Mouse (Mus musculus) stomach, embryonic 16.5 days (tissue): ENCODE data around the gene Glrb. TPM values are rescaled to one million over a fixed set of nuclear protein-coding genes. Genes with fewer than 3 reads are reported as not detected.

ENCODE experiments used
- ATAC-seq: fragments of 200-750 bp; cut with Nextera tagmentation; 2 replicates; pipeline ENCODE4 v1.8.0; 2017; ENCODE audit warnings: moderate number of reproducible peaks, moderate TSS enrichment; ENCODE audit not compliant: insufficient read depth, low FRiP score
- H3K27ac ChIP-seq: fragments of 300-500 bp; sonication (generic); 2 replicates; pipeline ENCODE4 v1.5.1; 2014; ENCODE audit warnings: low read length
- H3K27me3 ChIP-seq: fragments of 300-500 bp; sonication (generic); 2 replicates; pipeline ENCODE4 v1.6.1; 2014; ENCODE audit warnings: low read length, control low read depth, mixed read lengths; ENCODE audit not compliant: control insufficient read depth, insufficient read depth
- H3K36me3 ChIP-seq: fragments of 300-500 bp; sonication (generic); 2 replicates; pipeline ENCODE4 v1.6.1; 2014; ENCODE audit warnings: low read length; ENCODE audit not compliant: control insufficient read depth, insufficient read depth
- H3K4me1 ChIP-seq: fragments of 300-500 bp; sonication (generic); 2 replicates; pipeline ENCODE4 v1.6.1; 2014; ENCODE audit warnings: low read length, control low read depth, mixed read lengths; ENCODE audit not compliant: control insufficient read depth, insufficient read depth
- H3K4me2 ChIP-seq: fragments of 300-500 bp; sonication (generic); 2 replicates; pipeline ENCODE4 v1.6.1; 2014; ENCODE audit warnings: low read depth, low read length, mixed read lengths
- H3K4me3 ChIP-seq: fragments of 300-500 bp; sonication (generic); replicated peaks from 2 replicates; pipeline ENCODE4 v1.5.1; 2014; ENCODE audit warnings: mild to moderate bottlenecking, low read length
- H3K9ac ChIP-seq: fragments of 300-500 bp; sonication (generic); 2 replicates; pipeline ENCODE4 v1.6.1; 2014; ENCODE audit warnings: low read length
- H3K9me3 ChIP-seq: fragments of 300-500 bp; sonication (generic); replicated peaks from 2 replicates; pipeline ENCODE4 v1.6.1; 2016; ENCODE audit warnings: low read length, control low read depth; ENCODE audit not compliant: control insufficient read depth
- WGBS: fragments of 180-500 bp; shearing (Covaris S2); extraction: QIAGEN DNeasy Blood & Tissue Kit; methylation state at CpG from one replicate; pipeline ENCODE4 v1.1.7; 2014; 5-methylcytosine and 5-hydroxymethylcytosine counted together
- polyA plus RNA-seq: library from polyadenylated mRNA; unstranded; fragments of >200 nt; fragmentation: Nextera tagmentation; extraction: Ambion mirVana; gene quantifications from 2 replicates; pipeline ENCODE4 v1.2.1, GENCODE M21; 2015

Glrb gene
- polyA plus RNA-seq, 1 experiment from 2014 or later = 3.1 TPM

GRCm38 (mm10) chr3:80802596-80803081, 110.8 kb downstream of the Glrb start, which contains the start of gene Gria2:
Gene Gria2 (minus strand): TSS chr3:80802835.
- Histone ChIP-seq H3K27me3 (peaks cover 26% of the 10 kb centered on the region), H3K27ac (no peak within 1 kb of the TSS), H3K9me3 (no peaks in the 10 kb centered on the region), H3K4me1 (no peaks in the 10 kb centered on the region; the same call in 1 of the 2 replicates), H3K36me3 (no peaks in the 10 kb centered on the region), H3K4me3 (peak within 1 kb of the TSS; percentile 40), H3K4me2 (peak within 1 kb of the TSS; percentile 61), H3K9ac (no peak within 1 kb of the TSS)
- under 1% methylated on average over 32 of the region's 35 CpGs for WGBS
- peak; percentile 91 for ATAC-seq

- Histone ChIP-seq H3K9me3 (no peaks in the 10 kb centered on the region), H3K27me3 (peaks cover 26% of the 10 kb centered on the region), H3K4me3 (no peak overlapping the region), H3K36me3 (no peaks in the 10 kb centered on the region), H3K4me1 (no peaks in the 10 kb centered on the region; the same call in 1 of the 2 replicates), H3K27ac (no peak overlapping the region), H3K9ac (no peak overlapping the region), H3K4me2 (no peak overlapping the region)
- no peak for ATAC-seq
- 27% methylated on average over 6 of the region's 6 CpGs for WGBS
These were observed 111.6 kb downstream of the Glrb start for GRCm38 (mm10) chr3:80801827-80802310.

GRCm38 (mm10) chr3:80800995-80801826, 112.2 kb downstream of the Glrb start:
- no peak overlapping the region for H3K27ac ChIP-seq
- H3K9ac ChIP-seq = no peak overlapping the region
- WGBS = 13% methylated on average over 33 of the region's 33 CpGs
- H3K4me1 ChIP-seq = no peaks in the 10 kb centered on the region; the same call in 1 of the 2 replicates
- peak overlapping the region; percentile 48 for H3K4me2 ChIP-seq
- peaks cover 26% of the 10 kb centered on the region for H3K27me3 ChIP-seq
- ATAC-seq = no peak; the same call in 1 of the 2 replicates
- H3K4me3 ChIP-seq = peak overlapping the region; percentile 35
- H3K9me3 ChIP-seq = no peaks in the 10 kb centered on the region
- H3K36me3 ChIP-seq = no peaks in the 10 kb centered on the region

DNA sequence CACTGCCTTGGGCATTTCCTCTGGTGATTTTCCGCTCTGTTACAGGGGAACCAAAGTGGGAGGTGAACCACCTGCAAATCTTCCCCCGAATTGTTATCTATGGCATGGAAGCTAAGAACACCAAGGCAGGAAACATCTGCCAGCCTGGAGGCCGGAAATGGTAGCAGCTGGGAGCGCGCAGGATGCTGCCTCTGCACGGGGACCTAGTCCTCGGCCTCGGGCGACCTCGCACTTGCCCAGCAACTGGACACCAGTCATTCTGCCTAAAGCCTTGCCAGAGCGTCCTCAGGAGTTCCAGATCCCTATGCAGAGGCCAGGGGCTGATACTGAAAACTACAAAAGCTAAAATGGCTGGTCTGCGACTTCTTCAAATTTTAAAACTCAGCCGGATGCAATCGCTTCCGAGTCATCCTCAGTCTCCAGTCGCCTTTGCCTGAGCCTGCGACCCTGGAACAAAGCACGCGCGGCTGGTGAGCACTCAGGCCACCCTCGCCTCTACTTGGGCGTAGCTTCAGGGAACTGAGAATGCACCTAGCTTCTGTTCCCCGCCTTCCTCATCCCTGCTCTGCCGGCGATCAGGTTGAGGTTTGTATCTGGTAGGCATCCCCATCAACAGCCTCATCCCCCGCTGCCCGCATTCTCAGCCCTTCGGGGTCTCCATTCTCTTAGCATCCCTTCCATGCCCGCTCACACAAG, 113.0 kb downstream of the Glrb start:
- no peak for ATAC-seq
- H3K27ac ChIP-seq = no peak overlapping the region
- H3K9ac ChIP-seq = 0 out of 2 replicates have a peak overlapping the region, but pooled peaks have one; percentile 11
- 5% methylated on average over 29 of the region's 29 CpGs for WGBS
- peak overlapping the region; percentile 35 for H3K4me3 ChIP-seq
- no peaks in the 10 kb centered on the region for H3K36me3 ChIP-seq
- no peaks in the 10 kb centered on the region; the same call in 1 of the 2 replicates for H3K4me1 ChIP-seq
- H3K27me3 ChIP-seq = peaks cover 26% of the 10 kb centered on the region
- H3K9me3 ChIP-seq = no peaks in the 10 kb centered on the region
- peak overlapping the region; percentile 48 for H3K4me2 ChIP-seq

- H3K27ac ChIP-seq = no peak overlapping the region
- H3K4me2 ChIP-seq = no peak overlapping the region
- H3K4me3 ChIP-seq = no peak overlapping the region
- ATAC-seq = no peak
- no peaks in the 10 kb centered on the region; the same call in 1 of the 2 replicates for H3K4me1 ChIP-seq
- no peaks in the 10 kb centered on the region for H3K9me3 ChIP-seq
- peaks cover 26% of the 10 kb centered on the region for H3K27me3 ChIP-seq
- H3K9ac ChIP-seq = no peak overlapping the region
- 63% methylated on average over 1 of the region's 1 CpGs for WGBS
- no peaks in the 10 kb centered on the region for H3K36me3 ChIP-seq
These were observed 115.5 kb downstream of the Glrb start for GRCm38 (mm10) chr3:80797935-80798334.

DNA sequence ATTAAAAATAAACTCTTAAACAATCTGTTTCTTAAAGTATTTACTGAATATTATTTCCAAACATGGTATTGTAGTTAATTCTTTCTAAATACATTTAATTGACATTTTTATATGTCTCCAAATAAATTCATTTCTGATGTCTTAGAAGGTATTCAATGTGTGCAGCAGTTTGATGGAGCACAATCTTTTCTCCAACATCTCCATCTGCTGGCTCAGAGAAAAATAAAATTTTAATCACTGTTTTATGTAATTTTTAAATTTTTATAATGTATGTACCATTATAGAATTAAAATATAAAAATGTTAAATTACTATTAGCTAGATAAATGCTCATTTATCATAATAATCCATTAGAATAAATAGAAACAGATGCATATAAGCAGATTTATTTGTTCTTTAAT, 116.7 kb downstream of the Glrb start:
- Histone ChIP-seq H3K27ac (no peak overlapping the region), H3K4me1 (no peaks in the 10 kb centered on the region), H3K36me3 (no peaks in the 10 kb centered on the region), H3K4me3 (no peak overlapping the region), H3K9me3 (no peaks in the 10 kb centered on the region), H3K27me3 (peaks cover 17% of the 10 kb centered on the region), H3K9ac (no peak overlapping the region), H3K4me2 (no peak overlapping the region)
- ATAC-seq = no peak

- Histone ChIP-seq H3K4me1 (no peaks in the 10 kb centered on the region), H3K4me2 (no peak overlapping the region), H3K27ac (no peak overlapping the region), H3K27me3 (peaks cover 2% of the 10 kb centered on the region; the same call in 1 of the 2 replicates), H3K36me3 (no peaks in the 10 kb centered on the region), H3K4me3 (no peak overlapping the region), H3K9me3 (no peaks in the 10 kb centered on the region), H3K9ac (no peak overlapping the region)
- WGBS = 77% methylated on average over 2 of the region's 2 CpGs
- no peak for ATAC-seq
These were observed 118.2 kb downstream of the Glrb start for GRCm38 (mm10) chr3:80795284-80795683.
